10 mouse cellular contexts compared by ENCODE assay signal in the genomic region with DNA sequence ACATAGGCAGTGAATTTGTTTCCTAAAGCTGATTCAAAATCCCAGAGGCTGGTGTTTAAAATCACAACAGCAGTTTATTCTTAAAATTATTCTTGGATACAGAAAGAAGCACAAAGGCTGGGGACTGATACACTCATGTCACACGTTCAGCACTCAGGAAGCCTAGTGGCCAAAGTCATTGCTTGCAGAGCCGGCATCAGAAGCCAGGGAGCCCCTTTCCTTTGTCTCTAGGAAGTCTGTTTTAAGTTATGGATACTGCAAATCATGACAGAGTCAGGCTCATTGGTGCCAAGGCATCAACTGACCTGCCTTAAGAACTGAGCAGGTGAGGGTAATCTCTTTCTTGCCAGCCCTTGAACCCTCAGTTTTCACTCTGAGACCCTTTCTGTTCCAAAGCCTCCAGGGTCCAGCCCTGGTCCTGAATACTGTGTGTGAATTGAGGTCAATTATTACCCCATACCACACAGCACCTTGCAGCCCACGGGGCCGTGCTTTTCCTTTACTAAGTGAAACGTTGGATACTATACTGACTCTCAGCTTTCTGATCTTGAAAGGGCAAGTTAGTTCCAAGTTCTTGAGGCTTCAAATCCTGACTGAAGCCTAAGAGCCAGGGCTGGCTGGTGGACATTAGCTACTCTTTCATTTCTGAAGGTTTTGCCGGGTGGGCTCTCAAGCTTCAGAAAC. TPM values are rescaled to one million over a fixed set of nuclear protein-coding genes. Genes with fewer than 3 reads are reported as not detected.
DNase-seq lines count a peak whose midpoint lies in the region; ATAC-seq and TF ChIP-seq lines count a peak whose summit lies in the region.
"Had no signal": no experiment of that assay in that cellular context is flagged by ENCODE, and none has a peak within 500 bp of the region (broad histone marks: within the 10 kb centered on the region; RNA-seq: fewer than 3 reads in every experiment).

No protein-coding gene starts in this region.

- peak overlapping the region; percentile 55 for H3K4me3 ChIP-seq in gastrocnemius, adult 2 months
- H3K4me3 ChIP-seq in left cerebral cortex, adult 2 months, result peak overlapping the region; percentile 6; the same call in 1 of the 2 replicates
- H3K4me3 ChIP-seq in brown adipose tissue, adult 24 weeks (ENCODE audit: insufficient read depth, low read depth, low read length), result no peak overlapping the region
- no peak overlapping the region for H3K4me3 ChIP-seq in intestine, embryonic 15.5 days (replicated peaks)
- H3K4me3 ChIP-seq: megakaryocyte, embryonic 14.5 days had no signal

- H3K9me3 ChIP-seq in intestine, embryonic 15.5 days, result no peaks in the 10 kb centered on the region

- H3K4me1 ChIP-seq in brown adipose tissue, adult 24 weeks (ENCODE audit: control insufficient read depth, insufficient read depth, insufficient read length, low read length), result peaks cover 14% of the 10 kb centered on the region; the same call in 1 of the 2 replicates
- H3K4me1 ChIP-seq in intestine, embryonic 15.5 days (replicated peaks), result peaks cover 11% of the 10 kb centered on the region
- H3K4me1 ChIP-seq: megakaryocyte, embryonic 14.5 days had no signal

- intact Hi-C loops in gastrocnemius, adult 2 months (cut with DNase I), result loop anchor here (5.0 kb wide), 1 partner anchor 34 kb away; no protein-coding TSS in a partner anchor
- intact Hi-C loops in left cerebral cortex, adult 2 months (cut with DNase I), result loop anchor here (5.0 kb wide), 2 partner anchors 41 to 84 kb away; partner anchors contain the start of genes Lrig2 and Slc16a1
- intact Hi-C loops in left cerebral cortex, postnatal 36 days (cut with DNase I), result no loop called here

- H3K27me3 ChIP-seq in intestine, embryonic 15.5 days (replicated peaks), result no peaks in the 10 kb centered on the region

- DNase-seq in gastrocnemius, adult 2 months, result no peak
- DNase-seq in gastrocnemius, postnatal 25 days, result no peak
- no peak for DNase-seq in left cerebral cortex, adult 2 months (ENCODE audit: extremely low spot score in 1 of 2, low spot score in 2 of 2)
- no peak for DNase-seq in left cerebral cortex, postnatal 36 days (ENCODE audit: low spot score in 2 of 2)
- DNase-seq in embryo, embryonic 9.5 days (ENCODE audit: extremely low spot score), result no peak
- no peak for DNase-seq in urinary bladder, adult 2 months (ENCODE audit: low spot score)

- no peak for ATAC-seq in intestine, embryonic 15.5 days
- ATAC-seq: inflammation-experienced regulatory T-cells, adult 6 months had no signal

- 56% methylated on average over 6 of the region's 6 CpGs for WGBS in intestine, embryonic 15.5 days

- H3K4me2 ChIP-seq in intestine, embryonic 15.5 days (replicated peaks), result 0 out of 2 replicates have a peak overlapping the region, but pooled peaks have one; percentile 13

- H3K27ac ChIP-seq in gastrocnemius, adult 2 months, result peak overlapping the region; percentile 79
- H3K27ac ChIP-seq in left cerebral cortex, adult 2 months, result peak overlapping the region; percentile 70
- peak overlapping the region; percentile 5; the same call in 1 of the 2 replicates for H3K27ac ChIP-seq in brown adipose tissue, adult 24 weeks (replicated peaks; ENCODE audit: low read depth, low read length)
- H3K27ac ChIP-seq in intestine, embryonic 15.5 days, result 0 out of 2 replicates have a peak overlapping the region, but pooled peaks have one; percentile 24

- TF ChIP-seq CTCF in gastrocnemius, adult 2 months (IDR thresholded peaks at IDR 0.05), result no peak; the same call in 1 of the 2 replicates
- TF ChIP-seq CTCF in left cerebral cortex, adult 2 months (IDR thresholded peaks at IDR 0.05), result peak; percentile 25

- H3K36me3 ChIP-seq in intestine, embryonic 15.5 days, result no peaks in the 10 kb centered on the region

- H3K9ac ChIP-seq in intestine, embryonic 15.5 days, result no peak overlapping the region

RNA-seq across cellular contexts. Expression of gene Slc16a1, which starts 41.9 kb away (rescaled TPM):
- total RNA-seq in gastrocnemius, adult 2 months (2021), result 10 to 100 TPM; 20.9 to 42.1 TPM
- total RNA-seq in gastrocnemius, postnatal 25 days (2021), result 10 to 100 TPM; 27.4 to 28.3 TPM
- total RNA-seq in left cerebral cortex, adult 2 months (2021), result 10 to 100 TPM; 16.7 to 17.9 TPM
- total RNA-seq in left cerebral cortex, postnatal 36 days (2021), result 10 to 100 TPM; 19.2 to 26.8 TPM
- polyA plus RNA-seq in brown adipose tissue, adult 24 weeks (2012; ENCODE audit: insufficient read depth, insufficient read length, missing spikeins), result 185 and 208 TPM in 2 replicates
- 45.7 and 50.0 TPM in 2 replicates for polyA plus RNA-seq in intestine, embryonic 15.5 days (2015; fragmentation: Nextera tagmentation; extraction: Ambion mirVana)
- 24.7 and 25.4 TPM in 2 replicates for polyA plus RNA-seq in urinary bladder, adult 2 months (2012; rRNA removed)

Comparison
In these comparisons a context has a peak if more than half of its experiments do, and no peak if none do; other contexts are left out.
1. H3K27ac ChIP-seq: peak in every context shown above with its lines; median percentile 79 in gastrocnemius, adult 2 months; 70 in left cerebral cortex, adult 2 months; 24 in intestine, embryonic 15.5 days; 5 in brown adipose tissue, adult 24 weeks.
2. H3K4me3 ChIP-seq: peak in gastrocnemius, adult 2 months (single experiment) and left cerebral cortex, adult 2 months (single experiment); none in brown adipose tissue, adult 24 weeks (single experiment) and intestine, embryonic 15.5 days (single experiment).